Mouse (Mus musculus): ENCODE measurements around the gene Cxcl17.
"Not testable (repeated sequence)": the region's sequence is repeated elsewhere in the genome, so short reads cannot be mapped to it uniquely, and the experiment has no call there.

The Cxcl17 gene

DNA sequence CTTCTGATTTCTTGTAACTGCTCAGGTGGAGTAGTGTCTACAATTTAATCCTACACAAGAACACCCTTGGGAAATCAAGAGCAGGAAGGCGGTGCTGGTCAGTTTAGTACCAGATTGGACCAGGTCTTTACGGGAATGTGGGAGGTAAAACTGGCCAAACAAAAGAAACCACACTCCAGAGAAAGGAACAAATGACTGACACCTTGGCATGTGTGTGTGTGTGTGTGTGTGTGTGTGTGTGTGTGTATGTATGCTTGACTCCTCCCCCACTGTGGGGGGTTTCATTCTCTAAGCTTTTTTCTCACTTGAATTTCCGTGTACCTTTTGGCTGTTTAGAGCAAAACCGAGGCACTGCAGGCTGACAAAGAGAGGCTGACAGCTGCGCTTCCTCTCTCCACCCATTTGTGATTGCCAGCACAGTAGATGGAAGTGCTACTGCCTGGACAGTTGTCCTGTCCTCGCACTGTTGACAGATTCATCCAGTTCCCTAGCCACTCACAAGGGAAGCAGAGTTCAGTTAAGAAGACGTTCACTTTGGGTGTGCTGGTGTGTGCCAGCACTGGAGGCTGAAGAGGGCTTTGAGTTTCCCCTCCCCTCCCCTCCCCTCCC is at the start of gene Cxcl17:
Gene Cxcl17 (minus strand): TSS at position 54 of the 609 bp plus-strand sequence.
- no peak for ATAC-seq (ENCODE audit: low TSS enrichment)

DNA sequence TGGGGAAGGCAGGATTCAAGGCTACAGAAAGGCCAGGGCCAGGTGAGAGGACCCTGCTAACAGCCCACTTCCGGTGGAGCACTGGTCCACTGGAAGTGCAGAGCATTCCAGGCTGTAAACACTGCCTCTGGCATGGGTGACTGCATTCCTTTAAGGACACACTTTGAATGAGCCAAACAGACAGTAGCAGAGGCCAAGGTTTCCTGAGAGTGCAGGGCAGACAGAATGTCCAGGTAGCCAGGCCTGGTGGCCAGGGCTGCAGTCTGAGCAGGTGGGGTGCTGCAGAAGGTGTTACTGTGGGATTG is 49.3 kb upstream of the Cxcl17 start:
- not testable (repeated sequence) for ATAC-seq (ENCODE audit: low TSS enrichment)

DNA sequence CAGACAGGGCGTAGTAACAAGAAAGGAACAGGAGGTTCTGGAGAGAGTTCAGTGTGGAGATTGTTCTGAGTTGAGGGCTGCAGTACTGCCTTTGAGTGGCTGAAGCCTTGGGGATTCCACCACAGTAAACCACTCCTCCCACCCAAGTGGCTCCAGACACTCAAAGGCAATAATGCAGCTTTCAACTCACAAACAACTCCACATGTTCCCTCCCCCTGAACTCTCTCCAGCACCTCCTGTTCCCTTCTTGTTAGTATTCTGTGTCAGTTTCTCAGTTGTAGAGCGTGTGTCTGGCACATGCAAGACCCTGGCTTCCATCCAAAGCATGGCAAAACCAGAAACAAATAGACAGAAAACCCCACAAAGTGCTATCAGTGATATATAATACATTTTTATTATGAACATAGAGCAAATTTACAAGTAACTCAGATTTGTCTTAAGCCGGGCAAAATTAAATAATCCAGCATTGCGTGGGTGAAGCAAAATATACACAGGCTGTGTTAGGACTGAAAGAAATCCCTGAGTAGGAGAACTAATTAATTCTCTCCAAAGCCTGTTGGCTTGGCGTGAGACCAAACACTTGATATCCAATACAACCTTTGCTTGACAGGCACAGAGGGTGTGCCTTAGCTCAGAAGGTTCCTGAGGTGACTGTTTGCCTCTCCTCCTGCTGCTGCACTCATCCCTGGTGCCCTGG is 48.8 kb upstream of the Cxcl17 start:
- not testable (repeated sequence) for ATAC-seq (ENCODE audit: low TSS enrichment)

- ATAC-seq (ENCODE audit: low TSS enrichment): no peak
Measured at GRCm38 (mm10) chr7:25452103-25452502, 39.4 kb upstream of the Cxcl17 start.

DNA sequence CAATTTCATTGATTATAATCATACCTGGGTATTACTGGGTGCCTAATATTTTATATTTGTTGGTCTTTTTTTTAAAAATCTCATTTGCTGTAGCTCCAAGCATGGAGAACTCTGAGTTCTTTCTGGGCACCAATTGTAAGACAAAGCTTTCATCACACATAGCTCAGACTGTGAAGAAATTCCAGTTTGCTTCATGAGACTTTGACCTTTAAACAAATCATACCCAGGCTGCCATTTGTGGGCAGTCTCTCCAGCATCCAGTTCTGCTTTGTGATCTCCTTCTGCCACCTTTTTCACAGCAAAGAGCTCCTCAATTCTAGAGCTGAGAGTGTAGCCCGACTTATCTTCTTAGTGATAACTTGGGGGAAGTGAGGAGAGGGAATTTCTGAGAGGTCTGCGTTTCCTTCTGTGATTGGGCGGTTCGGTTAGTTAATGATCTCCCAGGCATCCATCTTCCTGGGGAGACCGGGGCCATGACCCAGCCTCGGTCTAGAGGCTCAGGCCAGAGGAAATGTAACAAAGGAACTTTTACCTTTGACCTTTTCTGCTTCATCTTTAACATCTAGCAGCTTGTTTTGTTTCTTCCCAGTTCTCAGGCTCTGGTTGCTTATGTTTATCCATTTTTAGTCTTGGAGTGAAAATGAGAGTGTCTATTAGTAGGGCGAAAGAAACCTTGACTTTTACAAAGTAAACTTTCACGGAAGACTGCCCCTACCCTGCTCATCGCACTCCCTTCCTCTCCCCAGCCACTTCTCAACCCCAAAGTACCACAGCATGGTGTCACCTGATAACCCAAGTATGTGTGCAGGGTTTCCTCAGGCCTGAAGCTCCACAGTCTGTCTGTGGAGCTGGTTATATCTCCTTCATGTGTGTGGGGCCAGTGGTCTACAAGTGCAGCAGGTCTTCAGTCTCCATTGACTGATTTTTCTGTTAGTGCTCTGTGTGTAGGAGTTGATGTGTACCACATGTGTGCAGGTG is 37.5 kb upstream of the Cxcl17 start:
- no peak for ATAC-seq (ENCODE audit: low TSS enrichment)

DNA sequence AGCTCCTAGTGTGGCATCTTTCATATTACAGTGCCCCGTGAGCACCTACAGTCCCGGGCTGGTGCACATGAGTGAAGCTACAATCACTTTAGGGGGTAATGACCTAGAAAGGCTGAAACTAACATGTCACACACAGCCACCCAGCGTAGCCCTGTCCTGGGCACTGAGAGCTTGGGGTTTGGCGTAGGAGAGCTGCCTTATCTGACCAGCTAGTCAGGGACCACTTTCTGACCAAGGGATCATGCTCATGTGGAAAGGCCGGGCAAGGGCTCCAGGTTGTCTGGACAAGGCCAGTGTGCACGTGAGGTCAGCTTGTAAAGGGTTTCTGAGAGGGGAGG is 28.1 kb upstream of the Cxcl17 start:
- no peak for ATAC-seq (ENCODE audit: low TSS enrichment)

DNA sequence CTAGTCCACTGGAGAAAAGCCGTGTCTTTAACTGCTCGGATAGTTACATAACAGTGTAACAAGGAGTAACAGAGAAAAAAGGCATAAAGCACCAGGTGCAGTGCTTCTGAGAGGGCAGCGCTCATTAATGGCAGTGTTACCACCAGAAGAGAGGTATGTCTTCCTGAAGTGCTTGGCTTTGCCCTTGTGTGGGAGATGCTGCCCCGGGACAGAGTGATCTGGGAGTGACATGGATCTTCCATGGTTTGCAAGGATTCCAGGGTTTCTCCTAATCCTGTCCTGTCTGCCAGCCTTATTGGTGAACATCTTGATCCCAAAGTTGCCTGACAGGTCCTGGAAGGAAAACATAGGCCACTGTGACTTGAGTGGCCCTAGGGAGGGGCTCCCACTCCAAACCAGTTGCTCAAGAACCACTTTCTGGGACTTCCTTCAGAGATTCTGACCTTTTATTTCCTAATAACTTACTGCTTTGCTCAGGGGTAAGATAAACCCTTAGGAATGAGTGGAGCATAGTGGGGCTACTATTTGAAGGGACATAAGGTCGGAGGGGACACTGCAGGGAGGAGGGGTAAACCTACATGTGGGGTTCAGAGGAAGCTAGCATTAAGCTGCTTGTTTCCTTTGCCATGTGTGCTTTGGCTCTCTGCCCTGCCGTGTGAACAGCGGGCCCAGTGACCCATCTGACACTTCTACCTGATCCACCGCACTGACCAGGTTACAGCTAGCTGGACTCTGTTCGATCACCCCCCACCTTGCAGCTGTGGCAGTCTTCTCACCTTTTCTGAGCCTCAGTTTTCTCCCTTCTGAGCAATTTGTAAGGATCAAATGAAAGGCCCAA is 27.5 kb upstream of the Cxcl17 start:
- no peak for ATAC-seq (ENCODE audit: low TSS enrichment)

DNA sequence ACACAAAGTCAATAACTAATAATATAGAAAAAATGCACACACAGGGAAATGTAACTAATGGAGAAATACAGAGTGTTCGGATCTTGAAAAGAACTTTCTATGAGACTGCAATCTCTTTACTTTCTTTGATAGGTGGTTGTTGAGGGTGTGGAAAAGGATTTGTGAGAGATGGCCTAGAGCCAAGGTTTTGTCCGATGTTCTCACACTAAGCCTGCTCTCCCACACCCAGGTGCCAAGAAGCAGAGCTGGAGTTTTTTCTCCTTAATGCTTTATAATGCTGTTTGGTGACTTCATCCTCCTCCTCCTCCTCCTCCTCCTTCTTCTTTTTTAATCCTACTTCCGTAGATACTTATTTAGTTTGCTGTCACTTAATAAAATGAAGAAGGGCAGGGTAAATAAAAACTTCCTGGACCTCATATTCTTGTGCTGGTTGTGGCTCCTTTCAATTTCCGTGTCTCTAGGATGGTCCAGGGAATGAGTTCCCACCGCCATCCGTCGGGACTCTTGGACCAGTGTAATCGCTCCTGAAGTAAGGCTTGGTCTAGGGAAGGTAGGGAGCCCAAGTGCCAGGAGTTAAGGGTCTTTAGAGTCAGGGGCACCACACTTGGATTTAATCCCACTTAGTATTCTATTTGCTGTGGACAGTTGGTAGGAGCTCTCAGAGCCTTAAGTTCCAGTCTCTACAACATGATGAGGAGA is 26.6 kb upstream of the Cxcl17 start:
- no peak for ATAC-seq (ENCODE audit: low TSS enrichment)

- no peak for ATAC-seq (ENCODE audit: low TSS enrichment)
Measured at GRCm38 (mm10) chr7:25436704-25437103, 24.0 kb upstream of the Cxcl17 start.

GRCm38 (mm10) chr7:25436226-25436625 is 23.5 kb upstream of the Cxcl17 start:
- no peak for ATAC-seq (ENCODE audit: low TSS enrichment)

- no peak for ATAC-seq (ENCODE audit: low TSS enrichment)
Measured at GRCm38 (mm10) chr7:25435546-25435851, 22.8 kb upstream of the Cxcl17 start.

DNA sequence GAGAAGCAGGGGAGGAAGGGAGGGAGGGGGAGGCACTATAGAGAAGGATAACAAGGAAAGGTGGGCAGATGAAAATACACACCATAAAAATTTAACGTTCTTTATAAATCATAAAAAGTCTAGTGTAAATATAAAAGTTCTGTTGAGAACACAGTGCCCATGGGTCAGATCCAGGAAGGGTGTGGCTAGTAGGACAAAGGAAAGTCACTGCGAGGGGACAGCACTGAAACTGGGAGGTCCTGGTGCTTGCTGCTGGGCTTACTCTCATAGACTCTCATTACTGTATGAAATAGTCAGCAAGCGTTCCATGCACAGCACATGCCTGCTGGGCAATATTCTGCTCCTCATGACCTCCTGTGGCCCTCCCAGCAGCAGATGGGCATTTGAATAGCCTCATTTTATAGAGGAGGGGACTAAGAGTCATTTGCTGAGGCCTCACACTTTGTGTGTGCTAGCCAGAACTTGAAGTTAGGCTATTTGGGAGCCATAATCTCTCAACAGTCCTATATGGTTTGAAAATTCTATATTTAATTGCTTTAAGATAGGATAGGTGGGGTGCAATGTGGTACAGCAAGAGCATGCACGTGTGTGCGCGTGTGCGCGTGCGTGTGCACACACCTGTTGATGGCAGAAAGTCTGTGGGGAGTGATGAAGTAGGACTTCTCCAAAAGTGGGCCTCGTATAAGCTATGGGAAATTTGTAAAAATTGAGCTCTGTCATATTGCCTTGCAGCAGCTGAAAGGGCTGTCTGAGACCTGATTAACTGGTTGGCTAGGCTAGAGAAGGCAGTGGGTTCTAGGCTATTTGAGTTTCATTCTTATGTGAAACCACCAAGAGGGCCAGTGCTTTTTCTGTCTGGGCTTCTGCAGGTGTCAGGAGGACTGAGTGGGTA is 22.2 kb upstream of the Cxcl17 start:
- ATAC-seq (ENCODE audit: low TSS enrichment): no peak

- ATAC-seq (ENCODE audit: low TSS enrichment): no peak
Measured at GRCm38 (mm10) chr7:25433781-25434560, 21.3 kb upstream of the Cxcl17 start.

DNA sequence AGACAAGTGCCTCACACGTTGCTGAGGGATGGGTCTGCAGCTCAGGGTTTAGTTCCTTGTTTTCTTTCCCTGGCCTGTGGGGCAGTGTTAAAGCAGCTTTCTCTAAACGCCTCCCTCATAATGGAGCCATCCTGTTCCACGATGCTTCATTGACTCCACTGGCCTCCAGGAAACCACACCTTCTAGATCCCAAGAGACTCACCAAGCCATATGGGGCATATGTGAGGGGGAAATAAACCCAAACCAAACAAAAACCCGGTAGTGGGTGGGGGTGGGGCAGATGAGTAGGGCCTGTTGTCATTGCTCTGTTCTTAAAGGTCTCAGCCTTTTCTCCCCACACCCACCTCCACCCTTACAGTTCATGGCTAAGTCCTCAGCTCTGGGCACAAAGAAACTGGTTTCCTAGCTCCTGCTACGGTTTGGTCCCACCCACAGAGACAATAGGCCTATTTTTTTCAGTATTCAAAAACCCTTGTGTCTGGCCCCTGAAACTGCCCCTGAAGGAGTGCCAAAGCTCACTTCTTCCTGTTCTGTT is 20.4 kb upstream of the Cxcl17 start:
- ATAC-seq (ENCODE audit: low TSS enrichment): no peak

GRCm38 (mm10) chr7:25432381-25432780 is 19.7 kb upstream of the Cxcl17 start:
- ATAC-seq (ENCODE audit: low TSS enrichment): no peak

DNA sequence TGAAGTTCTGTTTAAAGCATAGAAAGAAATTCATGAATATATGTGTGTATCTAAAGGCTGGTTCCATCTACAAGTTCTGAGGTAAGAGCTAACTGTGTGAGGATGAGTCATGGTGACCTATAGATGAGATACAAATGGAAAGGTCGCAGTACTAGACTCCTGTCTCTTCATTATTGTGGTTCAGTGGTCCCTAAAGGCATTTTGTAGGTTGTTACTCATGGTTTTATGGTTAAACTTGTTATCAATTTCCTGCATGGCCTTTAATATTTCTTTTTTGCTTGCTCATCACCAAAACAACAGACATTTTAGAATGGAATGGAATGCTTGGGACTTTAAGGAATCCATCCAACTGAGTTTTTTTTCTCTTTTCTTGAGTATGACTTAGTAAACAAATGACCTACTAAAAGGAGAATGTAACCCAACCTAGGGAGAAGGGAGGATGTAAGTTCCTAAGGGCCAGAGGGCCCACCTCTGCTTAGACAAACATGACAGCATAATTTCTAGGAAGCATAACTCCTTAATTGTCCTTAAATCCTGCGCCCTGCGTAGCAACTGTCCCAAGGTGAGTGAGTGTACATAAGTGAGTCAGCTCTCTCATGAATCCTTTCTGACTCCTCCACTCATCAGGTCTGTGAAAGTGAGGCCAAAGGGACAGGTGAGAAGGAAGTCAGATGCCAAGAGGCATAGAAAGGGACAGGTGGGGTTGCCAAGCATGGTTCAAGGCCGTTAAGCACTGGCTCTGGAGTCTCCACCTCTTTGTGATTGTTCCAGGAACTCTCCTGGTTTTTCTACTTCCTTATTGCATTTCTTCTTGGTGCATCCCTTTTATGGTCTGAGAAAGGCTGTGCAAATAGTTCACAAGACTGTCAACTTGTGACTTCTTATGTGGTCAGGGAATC is 17.4 kb upstream of the Cxcl17 start:
- ATAC-seq (ENCODE audit: low TSS enrichment): no peak

DNA sequence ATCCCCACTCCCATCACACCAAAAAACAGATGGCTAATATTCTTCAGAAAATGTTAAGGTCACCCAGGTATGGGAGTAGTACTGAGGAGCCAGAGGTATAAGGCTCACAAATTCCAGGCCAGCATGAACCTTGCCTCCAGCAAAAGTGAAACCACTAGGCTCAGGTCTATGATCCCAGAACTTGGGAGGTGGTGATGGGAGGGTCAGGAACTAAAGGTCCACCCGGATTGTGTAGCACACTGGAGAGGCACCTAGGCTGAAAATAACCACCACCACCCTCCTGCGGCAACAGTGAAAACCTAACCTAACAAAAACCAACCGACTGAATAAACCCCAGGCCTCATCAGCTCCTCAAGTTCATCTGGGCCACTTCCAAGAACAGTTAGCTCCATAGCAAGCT is 15.6 kb upstream of the Cxcl17 start:
- ATAC-seq (ENCODE audit: low TSS enrichment): no peak

- no peak for ATAC-seq (ENCODE audit: low TSS enrichment)
Measured at GRCm38 (mm10) chr7:25427144-25427543, 14.5 kb upstream of the Cxcl17 start.
